Mouse (Mus musculus) lung, postnatal 25 days (tissue): ENCODE measurements around the gene Cideb.

ENCODE experiments used
- DNase-seq: peaks from one replicate; pipeline ENCODE4 v3.0.0; 2022; ENCODE audit warnings: low spot score

The Cideb gene

GRCm38 (mm10) chr14:55765696-55766095 lies 7.4 kb upstream of the Cideb start, which contains the start of gene Ltb4r1:
Ltb4r1 (plus strand) TSS chr14:55765962.
- no peak for DNase-seq

GRCm38 (mm10) chr14:55763166-55763565 lies 4.9 kb upstream of the Cideb start:
- peak; percentile 74 for DNase-seq

- no peak for DNase-seq
Measured at GRCm38 (mm10) chr14:55762001-55762821, 4.0 kb upstream of the Cideb start.

- no peak for DNase-seq
Measured at GRCm38 (mm10) chr14:55761163-55761562, 2.9 kb upstream of the Cideb start, which contains the start of gene Ltb4r2. Ltb4r2 (plus strand) TSS chr14:55761428.

- peak; percentile 86 for DNase-seq
Measured at GRCm38 (mm10) chr14:55760156-55760555, 1.9 kb upstream of the Cideb start.

GRCm38 (mm10) chr14:55757566-55757965 lies 692 bp downstream of the Cideb start:
- no peak for DNase-seq

GRCm38 (mm10) chr14:55747051-55747847 lies 11.0 kb downstream of the Cideb start:
- DNase-seq: no peak

GRCm38 (mm10) chr14:55745861-55746237 lies 12.4 kb downstream of the Cideb start:
- DNase-seq: no peak

- DNase-seq: peak; percentile 87
Measured at GRCm38 (mm10) chr14:55745180-55745860, 12.9 kb downstream of the Cideb start, which contains the start of the genes Dhrs1 and Nop9. Dhrs1 (minus strand) TSS chr14:55745690. Nop9 (plus strand) TSS chr14:55745693.

- peak; percentile 90 for DNase-seq
Measured at GRCm38 (mm10) chr14:55743711-55744110, 14.5 kb downstream of the Cideb start.

- no peak for DNase-seq
Measured at GRCm38 (mm10) chr14:55737086-55737687, 21.1 kb downstream of the Cideb start.

GRCm38 (mm10) chr14:55735758-55736157 lies 22.5 kb downstream of the Cideb start:
- DNase-seq: no peak

- no peak for DNase-seq
Measured at GRCm38 (mm10) chr14:55735334-55735733, 22.9 kb downstream of the Cideb start.

- DNase-seq: no peak
Measured at GRCm38 (mm10) chr14:55734869-55735268, 23.4 kb downstream of the Cideb start.

- DNase-seq: no peak
Measured at GRCm38 (mm10) chr14:55733889-55734288, 24.4 kb downstream of the Cideb start.

- DNase-seq: no peak
Measured at GRCm38 (mm10) chr14:55730531-55731032, 27.7 kb downstream of the Cideb start.

GRCm38 (mm10) chr14:55730116-55730515 lies 28.1 kb downstream of the Cideb start:
- no peak for DNase-seq

- DNase-seq: peak; percentile 50
Measured at GRCm38 (mm10) chr14:55727889-55728685, 30.2 kb downstream of the Cideb start.

GRCm38 (mm10) chr14:55726261-55726660 lies 32.0 kb downstream of the Cideb start:
- DNase-seq: no peak

- DNase-seq: peak; percentile 82
Measured at GRCm38 (mm10) chr14:55724411-55724871, 33.8 kb downstream of the Cideb start.

GRCm38 (mm10) chr14:55723433-55723832 lies 34.8 kb downstream of the Cideb start:
- no peak for DNase-seq
